Mouse (Mus musculus) liver, adult 2 months (tissue): ENCODE results near the gene Grwd1. TPM values are rescaled to one million over a fixed set of nuclear protein-coding genes. Genes with fewer than 3 reads are reported as not detected.

ENCODE experiments used
- DNase-seq: peaks from one replicate; pipeline ENCODE4 v3.0.0-alpha.2; 2011; ENCODE audit warnings: low read depth, low spot score; ENCODE audit errors: extremely low read depth
- H3K27ac ChIP-seq: fragments of 200-500 bp; replicated peaks from 2 replicates; pipeline ENCODE4 v1.5.1; 2012; ENCODE audit warnings: low read depth, mild to moderate bottlenecking, control low read depth, inconsistent platforms, low read length; ENCODE audit not compliant: insufficient read depth
- H3K27me3 ChIP-seq: fragments of 200-500 bp; 2 replicates; pipeline ENCODE4 v1.6.1; 2012; ENCODE audit warnings: mild to moderate bottlenecking, moderate library complexity, low read length, inconsistent platforms; ENCODE audit not compliant: control insufficient read depth, insufficient read depth
- H3K36me3 ChIP-seq: fragments of 200-500 bp; 2 replicates; pipeline ENCODE4 v1.6.1; 2012; ENCODE audit warnings: low read length, inconsistent platforms; ENCODE audit not compliant: control insufficient read depth, insufficient read depth
- H3K4me1 ChIP-seq: fragments of 200-500 bp; 2 replicates; pipeline ENCODE4 v1.6.1; 2011; ENCODE audit warnings: low read length; ENCODE audit not compliant: control insufficient read depth, insufficient read depth
- H3K4me3 ChIP-seq: fragments of 200-500 bp; 2 replicates; pipeline ENCODE4 v1.5.1; 2011; ENCODE audit warnings: low read depth, mild to moderate bottlenecking, control low read depth, low read length, moderate library complexity; ENCODE audit not compliant: insufficient read depth
- H3K79me2 ChIP-seq: fragments of 200-500 bp; 2 replicates; pipeline ENCODE4 v1.6.1; 2012; ENCODE audit warnings: inconsistent platforms, mild to moderate bottlenecking, low read length, moderate library complexity; ENCODE audit not compliant: control insufficient read depth, insufficient read depth
- H3K9ac ChIP-seq: fragments of 200-500 bp; 2 replicates; pipeline ENCODE4 v1.6.1; 2012; ENCODE audit warnings: low read depth, mild to moderate bottlenecking, control low read depth, inconsistent platforms, low read length
- CTCF ChIP-seq: fragments of 200-500 bp; IDR thresholded peaks from 2 replicates; pipeline ENCODE4 v1.5.1; 2011; ENCODE audit warnings: low read depth, low read length, control low read depth
- POLR2A ChIP-seq: fragments of 200-500 bp; IDR thresholded peaks from 2 replicates; pipeline ENCODE4 v1.6.1; 2011; ENCODE audit warnings: low read length, control low read depth; ENCODE audit not compliant: insufficient read depth; ENCODE audit errors: extremely low read depth
- WGBS: fragments of 180-500 bp; shearing (Covaris S2); methylation state at CpG from one replicate; pipeline ENCODE4 v1.1.7; 2018; 5-methylcytosine and 5-hydroxymethylcytosine counted together
- polyA plus RNA-seq: library from polyadenylated mRNA; depleted of rRNA; stranded (reverse); fragments of >200 nt; gene quantifications from 2 replicates; pipeline ENCODE4 v1.2.3, GENCODE M21; 2012
- total RNA-seq: library from RNA; depleted of rRNA; stranded (reverse); fragments of >200 nt; gene quantifications from 2 replicates; pipeline ENCODE4 v1.2.3, GENCODE M21; 2014

The Grwd1 gene
- total and polyA plus RNA-seq, 2 experiments: 5.3 to 11.0 TPM

GRCm38 (mm10) chr7:45808471-45808870 is 22.3 kb downstream of the Grwd1 start:
- Histone ChIP-seq H3K9ac (no peak overlapping the region), H3K4me3 (no peak overlapping the region), H3K4me1 (peaks cover 5% of the 10 kb centered on the region), H3K27ac (no peak overlapping the region), H3K36me3 (peaks cover 28% of the 10 kb centered on the region), H3K27me3 (no peaks in the 10 kb centered on the region), H3K79me2 (peaks cover 2% of the 10 kb centered on the region; the same call in 1 of the 2 replicates)
- no peak for TF ChIP-seq POLR2A
- TF ChIP-seq CTCF: no peak
- 82% methylated on average over 11 of the region's 11 CpGs for WGBS
- DNase-seq: no peak

GRCm38 (mm10) chr7:45805941-45806340 is 24.8 kb downstream of the Grwd1 start:
- Histone ChIP-seq H3K4me3 (no peak overlapping the region), H3K36me3 (peaks cover 18% of the 10 kb centered on the region), H3K9ac (no peak overlapping the region), H3K27me3 (no peaks in the 10 kb centered on the region), H3K79me2 (no peaks in the 10 kb centered on the region), H3K27ac (no peak overlapping the region), H3K4me1 (0 out of 2 replicates have a peak, but pooled peaks cover 3% of the 10 kb centered on the region)
- TF ChIP-seq POLR2A (no peak), CTCF (no peak)
- DNase-seq: no peak
- 69% methylated on average over 5 of the region's 5 CpGs for WGBS

- no peaks in the 10 kb centered on the region for H3K79me2 ChIP-seq
- no peak overlapping the region for H3K4me3 ChIP-seq
- DNase-seq: no peak
- H3K36me3 ChIP-seq: peaks cover 2% of the 10 kb centered on the region; the same call in 1 of the 2 replicates
- H3K9ac ChIP-seq: no peak overlapping the region
- TF ChIP-seq POLR2A (no peak), CTCF (no peak)
- WGBS: 90% methylated on average over 6 of the region's 6 CpGs
- H3K27me3 ChIP-seq: peaks cover 8% of the 10 kb centered on the region; the same call in 1 of the 2 replicates
- no peak overlapping the region for H3K27ac ChIP-seq
- H3K4me1 ChIP-seq: peaks cover 3% of the 10 kb centered on the region; the same call in 1 of the 2 replicates
Observed at GRCm38 (mm10) chr7:45802551-45802950, 28.2 kb downstream of the Grwd1 start.

GRCm38 (mm10) chr7:45801348-45801747 is 29.4 kb downstream of the Grwd1 start:
- H3K9ac ChIP-seq: no peak overlapping the region
- 1% methylated on average over 12 of the region's 12 CpGs for WGBS
- no peak overlapping the region; the same call in 1 of the 2 replicates for H3K4me3 ChIP-seq
- no peak overlapping the region for H3K27ac ChIP-seq
- peaks cover 3% of the 10 kb centered on the region; the same call in 1 of the 2 replicates for H3K4me1 ChIP-seq
- peak; percentile 74 for DNase-seq
- no peaks in the 10 kb centered on the region for H3K79me2 ChIP-seq
- H3K36me3 ChIP-seq: no peaks in the 10 kb centered on the region
- peaks cover 8% of the 10 kb centered on the region; the same call in 1 of the 2 replicates for H3K27me3 ChIP-seq
- peak; percentile 100 for TF ChIP-seq CTCF
- no peak for TF ChIP-seq POLR2A

- TF ChIP-seq POLR2A (no peak), CTCF (no peak)
- H3K27me3 ChIP-seq: peaks cover 8% of the 10 kb centered on the region; the same call in 1 of the 2 replicates
- DNase-seq: peak; percentile 60
- WGBS: 17% methylated on average over 22 of the region's 25 CpGs
- H3K79me2 ChIP-seq: no peaks in the 10 kb centered on the region
- no peak overlapping the region for H3K27ac ChIP-seq
- H3K36me3 ChIP-seq: no peaks in the 10 kb centered on the region
- H3K4me1 ChIP-seq: peaks cover 3% of the 10 kb centered on the region; the same call in 1 of the 2 replicates
- no peak overlapping the region for H3K9ac ChIP-seq
- peak overlapping the region; percentile 36; the same call in 1 of the 2 replicates for H3K4me3 ChIP-seq
Observed at GRCm38 (mm10) chr7:45800546-45801204, 30.1 kb downstream of the Grwd1 start.

- no peaks in the 10 kb centered on the region for H3K79me2 ChIP-seq
- DNase-seq: no peak
- no peak overlapping the region for H3K9ac ChIP-seq
- H3K36me3 ChIP-seq: no peaks in the 10 kb centered on the region
- H3K27ac ChIP-seq: no peak overlapping the region
- no peak for TF ChIP-seq CTCF
- TF ChIP-seq POLR2A: no peak
- WGBS: 47% methylated on average over 7 of the region's 7 CpGs
- H3K4me1 ChIP-seq: peaks cover 3% of the 10 kb centered on the region; the same call in 1 of the 2 replicates
- H3K4me3 ChIP-seq: no peak overlapping the region
- peaks cover 8% of the 10 kb centered on the region; the same call in 1 of the 2 replicates for H3K27me3 ChIP-seq
Observed at GRCm38 (mm10) chr7:45800001-45800400, 30.7 kb downstream of the Grwd1 start.
